Mouse (Mus musculus): ENCODE measurements around the gene Hoxa9. TPM values are rescaled to one million over a fixed set of nuclear protein-coding genes. Genes with fewer than 3 reads are reported as not detected.

The Hoxa9 gene
- polyA plus RNA-seq (2015; fragmentation: Nextera tagmentation; extraction: Ambion mirVana), result not detected in 2 replicates

DNA sequence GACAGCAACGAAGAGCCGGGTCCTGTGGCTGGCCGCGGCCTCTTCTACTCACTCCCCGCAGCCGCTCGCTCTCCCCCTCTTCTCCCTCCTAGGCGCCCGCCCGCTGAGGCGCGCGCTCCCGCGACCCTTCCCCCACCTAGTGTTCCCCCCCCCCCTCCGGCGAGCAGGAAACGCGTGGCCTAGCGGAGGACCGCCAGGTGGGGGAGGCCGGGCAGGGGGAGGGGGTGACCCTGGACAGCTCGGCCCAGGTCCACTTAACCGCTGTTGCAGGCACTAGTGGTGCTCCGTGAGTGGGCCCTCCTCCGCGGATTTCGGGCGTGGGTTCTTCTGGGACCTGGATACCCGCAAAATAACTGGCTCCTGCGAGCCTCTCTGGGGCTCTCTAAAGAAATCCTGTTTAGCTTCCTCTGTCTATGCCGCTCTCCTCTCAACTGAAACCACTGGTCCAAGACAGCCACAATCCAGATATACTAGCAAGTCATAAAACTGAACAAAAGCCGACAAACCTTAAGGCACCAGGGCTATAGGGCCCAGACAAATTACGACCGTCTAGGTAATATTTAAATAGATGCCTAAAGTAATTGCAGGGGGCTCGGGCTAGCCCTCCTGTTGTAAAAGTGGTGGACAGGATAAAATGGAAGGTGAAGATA is at the start of gene Hoxa9:
Gene Hoxa9, minus strand, starts transcription at position 574 of the 650 bp plus-strand sequence.
- 1% methylated on average over 26 of the region's 36 CpGs for WGBS
- no peak within 1 kb of the TSS for H3K27ac ChIP-seq

DNA sequence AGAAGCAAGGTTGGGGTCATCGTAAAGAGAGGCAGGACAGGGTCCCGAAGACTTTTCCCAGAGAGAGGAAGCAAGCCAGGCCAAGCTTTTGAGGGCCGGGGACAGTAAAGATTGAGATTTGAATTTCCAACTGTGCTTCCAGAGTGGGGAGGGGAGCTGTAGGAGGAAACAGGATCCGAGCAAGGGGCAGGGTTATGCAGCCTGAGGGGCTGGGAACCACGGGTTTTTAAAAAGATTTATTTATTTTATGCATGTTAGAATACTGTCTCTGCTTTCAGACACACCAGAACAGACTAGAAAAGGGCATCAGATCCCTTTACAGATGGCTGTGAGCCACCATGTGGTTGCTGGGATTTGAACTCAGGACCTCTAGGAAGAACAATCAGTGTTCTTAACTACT is 46.0 kb upstream of the Hoxa9 start:
- Histone ChIP-seq H3K9me3 (replicated peaks) (no peaks in the 10 kb centered on the region), H3K27me3 (peaks cover 97% of the 10 kb centered on the region)
- 10% methylated on average over 5 of the region's 5 CpGs for WGBS

More for the DNA sequence above, at the start of gene Hoxa9:
- Histone ChIP-seq H3K27me3 (peaks cover 97% of the 10 kb centered on the region), H3K36me3 (ENCODE audit: poor library complexity, severe bottlenecking) (no peaks in the 10 kb centered on the region), H3K9me3 (replicated peaks) (no peaks in the 10 kb centered on the region), H3K4me1 (no peaks in the 10 kb centered on the region), H3K4me3 (no peak within 1 kb of the TSS), H3K9ac (no peak within 1 kb of the TSS), H3K4me2 (no peak within 1 kb of the TSS)
- ATAC-seq, result no peak

DNA sequence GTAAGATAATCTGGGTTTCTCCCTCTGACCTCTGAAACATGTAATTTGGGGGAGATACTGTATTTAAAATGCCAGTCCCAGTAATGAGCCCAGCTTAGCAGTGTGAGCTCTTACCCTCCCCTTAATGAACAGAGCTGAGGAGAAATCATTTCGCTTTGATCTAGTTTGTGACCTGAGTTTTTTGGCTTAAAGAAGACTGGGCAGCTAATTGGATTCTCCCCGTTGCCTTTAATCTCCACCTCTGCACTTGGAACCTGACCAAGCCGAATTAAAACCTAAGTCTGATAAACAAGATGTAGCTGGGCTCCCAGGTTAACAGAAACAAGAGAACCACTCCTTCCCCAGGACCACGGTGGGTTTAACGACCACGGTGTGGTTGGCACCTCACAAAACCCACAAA is 45.5 kb upstream of the Hoxa9 start:
- H3K4me1 ChIP-seq, result no peaks in the 10 kb centered on the region
- H3K27ac ChIP-seq, result no peak overlapping the region
- peaks cover 97% of the 10 kb centered on the region for H3K27me3 ChIP-seq
- no peak for ATAC-seq
- WGBS, result under 1% methylated on average over 6 of the region's 6 CpGs
- no peak overlapping the region for H3K4me2 ChIP-seq
- no peaks in the 10 kb centered on the region for H3K36me3 ChIP-seq (ENCODE audit: poor library complexity, severe bottlenecking)
- H3K4me3 ChIP-seq, result no peak overlapping the region
- no peaks in the 10 kb centered on the region for H3K9me3 ChIP-seq (replicated peaks)
- H3K9ac ChIP-seq, result no peak overlapping the region

More for the DNA sequence above, 46.0 kb upstream of the Hoxa9 start:
- no peak overlapping the region for H3K4me3 ChIP-seq
- H3K4me2 ChIP-seq, result no peak overlapping the region
- H3K9ac ChIP-seq, result no peak overlapping the region
- no peaks in the 10 kb centered on the region for H3K4me1 ChIP-seq
- H3K36me3 ChIP-seq (ENCODE audit: poor library complexity, severe bottlenecking), result no peaks in the 10 kb centered on the region
- H3K27ac ChIP-seq, result no peak overlapping the region
- no peak for ATAC-seq

DNA sequence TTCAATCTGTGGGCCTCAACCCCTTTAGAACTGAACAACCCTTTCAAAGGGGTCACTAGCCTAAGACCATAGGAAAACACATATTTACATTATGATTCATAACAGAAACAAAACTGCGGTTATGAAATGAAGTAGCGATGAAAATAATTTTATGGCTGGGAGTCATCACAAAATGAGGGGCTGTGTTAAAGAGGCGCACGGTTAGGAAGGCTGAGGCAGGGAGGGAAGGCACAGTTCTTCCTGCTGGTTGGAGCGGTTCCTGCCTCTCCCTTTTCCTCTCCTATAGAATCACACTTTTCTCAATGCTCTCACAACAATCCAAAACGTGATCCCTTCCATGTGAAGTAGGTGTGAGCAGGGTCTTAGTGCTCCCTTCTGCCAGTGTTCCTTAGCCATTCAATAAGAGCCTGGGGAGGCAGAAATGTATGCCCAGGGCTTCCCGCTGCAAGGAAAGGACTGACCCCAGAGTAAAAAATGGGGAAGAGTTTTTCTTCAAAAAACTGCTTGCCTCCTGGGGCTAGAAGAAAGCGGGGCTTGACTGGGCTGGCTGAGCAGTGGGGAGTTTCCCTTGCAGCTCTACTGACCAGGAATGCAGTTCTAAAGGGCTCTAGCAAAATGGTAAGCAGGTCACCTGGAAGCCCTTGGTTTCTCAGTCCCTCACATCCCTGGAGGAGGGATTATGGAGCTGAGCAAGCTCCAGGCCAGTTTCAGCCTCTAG is 44.8 kb upstream of the Hoxa9 start:
- no peaks in the 10 kb centered on the region for H3K9me3 ChIP-seq (replicated peaks)
- no peak overlapping the region for H3K4me2 ChIP-seq
- H3K27me3 ChIP-seq, result peaks cover 97% of the 10 kb centered on the region
- WGBS, result 6% methylated on average over 8 of the region's 8 CpGs
- no peak overlapping the region for H3K4me3 ChIP-seq
- H3K9ac ChIP-seq, result no peak overlapping the region
- H3K27ac ChIP-seq, result no peak overlapping the region
- no peaks in the 10 kb centered on the region for H3K36me3 ChIP-seq (ENCODE audit: poor library complexity, severe bottlenecking)
- no peak for ATAC-seq
- H3K4me1 ChIP-seq, result no peaks in the 10 kb centered on the region

DNA sequence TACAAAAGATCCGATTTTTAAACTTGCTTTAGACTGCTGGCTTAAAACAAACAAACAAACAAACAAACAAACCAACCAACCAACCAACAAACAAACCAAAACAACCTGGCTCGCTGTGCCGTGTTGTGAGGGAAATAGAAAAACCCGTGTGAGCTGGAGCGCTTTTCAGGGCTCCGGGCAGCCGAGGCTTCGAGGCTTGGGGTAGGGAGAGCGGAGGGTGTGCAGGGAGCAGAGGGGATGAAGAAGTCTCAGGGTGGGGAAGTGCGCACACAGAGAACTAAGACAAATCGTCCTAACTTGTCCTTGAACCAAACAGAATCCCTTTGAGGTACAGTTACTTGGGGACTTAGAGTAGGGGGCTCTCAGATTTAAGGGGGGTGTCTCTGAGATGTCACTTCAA is 43.7 kb upstream of the Hoxa9 start:
- Histone ChIP-seq H3K27ac (no peak overlapping the region), H3K27me3 (peaks cover 98% of the 10 kb centered on the region), H3K4me3 (no peak overlapping the region), H3K36me3 (ENCODE audit: poor library complexity, severe bottlenecking) (no peaks in the 10 kb centered on the region), H3K9ac (no peak overlapping the region), H3K9me3 (replicated peaks) (no peaks in the 10 kb centered on the region), H3K4me1 (no peaks in the 10 kb centered on the region), H3K4me2 (no peak overlapping the region)
- ATAC-seq, result no peak
- WGBS, result 3% methylated on average over 11 of the region's 11 CpGs

DNA sequence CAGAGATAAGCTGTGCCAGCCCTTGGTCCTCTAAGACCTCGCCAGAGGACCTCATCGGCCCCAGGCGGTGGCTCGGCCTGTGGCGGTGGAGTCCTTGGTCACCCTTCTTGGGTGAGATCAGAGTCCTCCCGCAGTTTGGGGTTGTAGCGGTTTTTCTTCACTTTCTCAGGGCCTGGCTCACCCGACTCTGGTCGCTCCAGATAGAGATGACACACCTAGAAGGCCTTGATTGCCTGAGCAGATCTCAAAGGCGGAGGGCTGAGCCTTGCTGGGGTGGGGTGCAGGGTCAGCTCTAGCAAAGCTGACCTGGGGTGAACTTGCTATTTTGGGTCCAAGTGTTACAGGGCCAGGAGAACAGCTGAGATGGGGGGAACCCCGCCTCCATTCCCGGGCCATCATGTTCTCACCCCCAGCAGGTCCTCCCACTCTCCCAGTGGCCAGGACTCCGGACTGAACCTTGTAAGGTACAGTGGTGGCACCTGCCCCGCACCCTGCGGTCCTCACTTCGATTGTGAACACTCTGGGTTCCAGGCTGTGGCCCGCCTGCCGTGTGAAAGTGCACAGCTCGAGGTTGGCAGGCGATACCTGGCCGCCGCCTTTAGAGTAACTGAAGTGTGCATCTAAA is 42.9 kb upstream of the Hoxa9 start:
- Histone ChIP-seq H3K4me2 (no peak overlapping the region), H3K9ac (no peak overlapping the region), H3K9me3 (replicated peaks) (no peaks in the 10 kb centered on the region), H3K4me3 (no peak overlapping the region), H3K27me3 (peaks cover 99% of the 10 kb centered on the region), H3K27ac (no peak overlapping the region), H3K36me3 (ENCODE audit: poor library complexity, severe bottlenecking) (no peaks in the 10 kb centered on the region), H3K4me1 (no peaks in the 10 kb centered on the region)
- no peak for ATAC-seq
- 1% methylated on average over 22 of the region's 22 CpGs for WGBS

DNA sequence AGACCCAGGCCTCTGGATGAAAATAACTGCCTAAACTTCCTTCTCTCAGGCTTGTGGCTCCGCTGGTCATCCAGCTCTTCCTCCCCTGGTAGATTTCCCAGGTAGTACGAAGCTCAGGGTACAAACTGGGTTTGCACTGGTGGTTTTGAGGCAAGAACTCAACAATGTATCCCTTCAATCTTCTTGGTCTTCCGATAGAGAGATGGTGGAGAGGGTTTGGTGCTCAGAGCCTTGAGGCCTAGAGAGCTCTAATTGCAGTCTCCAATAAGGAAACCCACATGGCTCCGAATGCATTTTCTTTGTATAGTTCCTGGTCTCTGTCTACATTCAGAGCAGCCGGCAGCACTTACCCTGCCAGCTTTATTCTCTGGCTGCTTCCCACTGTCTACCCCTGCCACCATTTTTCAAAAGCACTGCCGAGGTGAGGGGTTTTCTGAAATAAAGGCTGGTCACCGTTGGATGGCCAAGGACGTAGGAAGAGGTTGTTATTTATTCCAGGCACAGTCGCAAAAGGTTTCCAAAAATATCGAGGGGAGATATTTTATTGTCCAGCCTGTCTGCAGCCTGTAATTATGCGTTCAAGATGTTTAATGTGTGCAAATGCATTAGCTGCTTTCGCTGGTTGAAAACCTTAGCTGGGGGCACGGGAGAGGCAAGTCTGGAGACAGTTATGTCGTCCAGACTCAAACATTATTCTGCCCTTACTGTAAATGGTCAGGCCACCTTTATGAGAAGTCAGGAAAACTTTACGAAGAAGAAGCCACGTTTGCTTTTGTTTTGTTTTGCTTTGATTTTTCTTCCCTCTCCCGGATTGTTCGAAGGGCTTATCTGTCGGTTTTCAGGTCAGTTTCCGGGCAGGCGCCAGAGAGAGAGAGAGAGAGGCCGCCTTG is 42.1 kb upstream of the Hoxa9 start:
- Histone ChIP-seq H3K4me3 (no peak overlapping the region), H3K9me3 (replicated peaks) (no peaks in the 10 kb centered on the region), H3K27me3 (peaks cover 99% of the 10 kb centered on the region), H3K4me2 (no peak overlapping the region), H3K4me1 (no peaks in the 10 kb centered on the region), H3K36me3 (ENCODE audit: poor library complexity, severe bottlenecking) (no peaks in the 10 kb centered on the region), H3K9ac (no peak overlapping the region), H3K27ac (no peak overlapping the region)
- no peak for ATAC-seq
- WGBS, result 2% methylated on average over 22 of the region's 22 CpGs

DNA sequence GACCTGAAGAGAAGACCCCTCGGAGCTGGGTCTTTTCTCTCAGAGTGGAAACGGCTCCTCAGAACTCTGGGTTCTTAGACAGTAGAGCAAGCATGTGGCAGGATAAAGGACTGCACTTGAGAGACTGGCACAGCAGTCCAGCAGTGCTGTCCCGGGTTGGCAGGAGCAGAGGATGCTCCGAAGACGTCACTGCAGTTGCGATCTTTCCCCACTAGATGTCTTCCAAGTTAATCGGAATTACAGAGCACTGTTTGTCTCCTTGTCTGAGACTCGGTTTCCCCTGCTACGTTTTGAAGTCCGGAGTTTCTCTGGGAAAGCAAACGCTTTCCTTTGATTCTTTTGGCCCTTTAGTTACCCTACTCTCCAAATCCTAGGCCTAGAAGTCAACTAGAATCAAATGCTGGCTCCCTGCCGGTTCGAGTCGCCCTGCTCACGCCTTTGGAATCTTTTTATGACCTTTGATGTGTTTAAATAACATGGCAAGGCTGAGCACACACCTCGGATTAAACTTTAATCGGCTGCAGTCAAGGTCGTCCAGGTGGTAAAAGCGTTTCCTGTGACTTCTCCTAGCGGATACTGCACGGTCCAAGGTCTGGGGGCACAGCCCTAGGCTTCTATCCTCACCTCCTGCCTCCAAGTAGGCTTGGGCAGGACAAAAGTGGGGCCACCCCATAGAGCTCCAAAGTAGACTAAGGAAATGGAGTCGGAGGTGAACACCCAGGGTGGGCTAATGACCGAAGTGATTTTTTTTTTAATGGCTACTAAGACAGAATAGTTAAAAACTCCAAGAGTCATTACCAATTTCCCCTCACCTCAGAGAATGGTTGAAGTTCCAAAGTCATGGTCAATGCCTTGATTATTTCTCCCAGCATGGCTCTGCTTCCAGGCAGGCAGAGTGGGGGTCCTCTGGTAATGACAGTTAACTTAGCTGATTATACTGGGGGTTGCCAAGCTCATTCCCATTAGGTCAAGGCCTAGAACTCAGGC is 39.9 kb upstream of the Hoxa9 start:
- no peak overlapping the region for H3K9ac ChIP-seq
- no peak overlapping the region for H3K4me3 ChIP-seq
- H3K4me1 ChIP-seq, result no peaks in the 10 kb centered on the region
- H3K27ac ChIP-seq, result no peak overlapping the region
- peaks cover 97% of the 10 kb centered on the region for H3K27me3 ChIP-seq
- no peak overlapping the region for H3K4me2 ChIP-seq
- no peaks in the 10 kb centered on the region for H3K9me3 ChIP-seq (replicated peaks)
- peak; percentile 68; the same call in 1 of the 2 replicates for ATAC-seq
- WGBS, result 5% methylated on average over 23 of the region's 23 CpGs
- no peaks in the 10 kb centered on the region for H3K36me3 ChIP-seq (ENCODE audit: poor library complexity, severe bottlenecking)

DNA sequence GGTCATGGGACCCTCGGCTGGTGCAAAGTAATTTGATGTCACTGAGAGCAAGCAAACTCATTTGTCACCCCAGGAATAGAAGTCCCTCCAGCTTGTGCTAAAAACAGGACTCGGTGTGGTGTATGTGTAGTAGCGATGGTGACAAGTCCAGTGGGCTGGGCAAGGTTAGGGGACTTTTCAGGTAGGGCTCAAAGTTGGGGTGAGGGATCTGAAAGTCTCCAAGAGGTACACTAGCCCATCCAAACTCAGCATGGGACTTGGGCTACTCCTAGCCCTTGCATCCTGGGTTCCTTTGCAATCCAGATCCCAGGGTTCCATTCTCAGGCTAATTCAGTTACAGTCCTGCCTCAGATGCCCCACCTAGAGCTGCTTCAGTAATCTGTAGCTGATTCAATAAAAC is 37.9 kb upstream of the Hoxa9 start:
- 4% methylated on average over 3 of the region's 3 CpGs for WGBS
- Histone ChIP-seq H3K36me3 (ENCODE audit: poor library complexity, severe bottlenecking) (no peaks in the 10 kb centered on the region), H3K4me1 (no peaks in the 10 kb centered on the region), H3K4me3 (no peak overlapping the region), H3K9ac (no peak overlapping the region), H3K4me2 (no peak overlapping the region), H3K9me3 (replicated peaks) (no peaks in the 10 kb centered on the region), H3K27me3 (peaks cover 97% of the 10 kb centered on the region), H3K27ac (no peak overlapping the region)
- ATAC-seq, result no peak

DNA sequence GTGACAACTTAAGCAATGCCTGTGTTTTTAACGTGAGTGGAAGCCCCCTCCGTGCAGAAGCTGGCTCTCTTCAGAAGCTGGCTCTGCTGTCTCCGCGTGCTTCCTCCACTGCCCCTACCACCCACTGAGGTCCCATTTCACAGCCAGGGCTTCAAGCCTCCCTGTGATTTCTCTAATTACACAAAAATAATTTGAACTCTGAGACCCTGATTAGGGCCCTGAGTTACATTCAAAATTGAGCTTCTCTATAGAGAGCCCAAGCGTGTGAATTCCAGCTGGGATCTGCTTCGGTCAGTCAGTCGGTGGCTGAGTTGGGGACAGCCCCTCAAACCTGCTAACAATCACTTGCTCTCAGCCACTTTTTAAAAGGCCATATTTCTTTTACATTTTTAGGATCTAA is 37.5 kb upstream of the Hoxa9 start:
- no peak overlapping the region for H3K27ac ChIP-seq
- no peak for ATAC-seq
- no peaks in the 10 kb centered on the region for H3K9me3 ChIP-seq (replicated peaks)
- H3K4me3 ChIP-seq, result no peak overlapping the region
- no peak overlapping the region for H3K9ac ChIP-seq
- H3K4me1 ChIP-seq, result no peaks in the 10 kb centered on the region
- peaks cover 97% of the 10 kb centered on the region for H3K27me3 ChIP-seq
- no peak overlapping the region for H3K4me2 ChIP-seq
- no peaks in the 10 kb centered on the region for H3K36me3 ChIP-seq (ENCODE audit: poor library complexity, severe bottlenecking)
- WGBS, result 1% methylated on average over 7 of the region's 7 CpGs

DNA sequence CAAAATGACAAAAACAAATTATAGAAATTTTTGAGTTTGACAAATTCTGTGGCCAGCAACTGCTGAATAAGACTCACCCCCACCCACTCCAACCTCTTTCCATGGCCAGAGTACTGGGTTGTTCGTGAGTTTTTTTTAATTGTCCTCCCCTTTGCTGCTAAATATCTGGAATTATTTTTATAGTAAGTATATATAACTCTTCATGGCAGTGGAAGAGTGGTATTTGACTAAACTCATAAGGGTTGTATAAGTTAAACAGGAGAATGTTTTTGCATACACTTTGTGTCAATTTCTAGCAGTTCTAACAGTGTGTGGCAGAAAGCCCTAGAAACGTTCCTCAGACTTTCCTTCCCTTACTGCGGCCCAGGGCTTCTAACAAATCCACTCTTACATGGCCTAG is 36.8 kb upstream of the Hoxa9 start:
- H3K27ac ChIP-seq, result no peak overlapping the region
- 4% methylated on average over 3 of the region's 3 CpGs for WGBS

More for the DNA sequence above, 36.8 kb upstream of the Hoxa9 start:
- Histone ChIP-seq H3K4me3 (no peak overlapping the region), H3K4me1 (no peaks in the 10 kb centered on the region), H3K36me3 (ENCODE audit: poor library complexity, severe bottlenecking) (no peaks in the 10 kb centered on the region), H3K27me3 (peaks cover 97% of the 10 kb centered on the region), H3K9ac (no peak overlapping the region), H3K9me3 (replicated peaks) (no peaks in the 10 kb centered on the region), H3K4me2 (no peak overlapping the region)
- ATAC-seq, result no peak

Measured in forebrain, embryonic 13.5 days (tissue).